Mouse (Mus musculus) neutrophil, adult 65 days (primary cell): ENCODE measurements around the gene Tmem165. TPM values are rescaled to one million over a fixed set of nuclear protein-coding genes. Genes with fewer than 3 reads are reported as not detected.

ENCODE experiments used
- total RNA-seq: library from RNA; stranded (reverse); gene quantifications from 2 replicates; pipeline ENCODE4 v1.2.4, GENCODE M21; 2023

Gene Tmem165
- total RNA-seq, result 53.6 and 72.1 TPM in 2 replicates

GRCm38 (mm10) chr5:76183750-76184261, at the start of gene Tmem165:
Gene Tmem165, plus strand, starts transcription at chr5:76183880.

DNA sequence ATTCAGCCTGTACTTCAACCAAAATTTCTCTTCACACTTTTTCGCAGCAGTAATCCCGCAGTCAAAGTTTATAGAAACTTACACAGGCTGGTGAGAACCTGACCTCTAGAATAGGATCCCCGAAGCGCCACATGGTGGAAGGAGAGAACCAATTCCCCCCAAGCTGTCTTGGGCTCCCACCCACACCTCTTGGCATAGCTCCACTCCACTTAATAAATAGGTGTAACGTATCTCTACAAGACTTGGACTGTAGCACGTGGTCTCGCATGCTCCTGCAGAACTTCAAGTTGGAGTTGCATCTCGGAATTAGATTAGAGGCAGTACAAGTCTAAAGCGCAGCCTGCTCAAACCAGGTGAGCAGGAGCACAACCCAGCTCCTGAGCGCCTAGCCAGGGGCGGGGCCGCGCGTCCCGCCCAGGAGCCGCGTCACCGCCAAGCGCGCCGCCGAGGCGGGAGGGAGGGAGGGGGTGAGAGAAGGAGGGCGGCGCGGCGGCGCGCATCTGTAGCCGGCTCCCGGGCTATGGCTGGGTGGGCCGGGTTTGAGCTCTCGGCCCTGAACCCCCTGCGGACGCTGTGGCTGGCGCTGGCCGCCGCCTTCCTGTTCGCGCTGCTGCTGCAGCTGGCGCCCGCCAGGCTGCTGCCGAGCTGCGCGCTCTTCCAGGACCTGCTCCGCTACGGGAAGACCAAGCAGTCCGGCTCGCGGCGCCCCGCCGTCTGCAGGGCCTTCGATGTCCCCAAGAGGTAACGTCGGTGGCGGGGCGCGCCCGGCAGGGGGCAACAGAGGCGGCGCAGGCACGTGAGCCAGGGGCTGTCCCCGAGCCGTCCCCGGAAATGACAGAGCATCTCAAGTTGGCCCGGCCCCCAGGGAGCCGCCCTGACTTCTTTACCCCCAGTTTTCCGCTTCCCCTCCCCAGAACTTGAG, 43.6 kb upstream of the Tmem165 start, which contains the start of gene Srd5a3:
TSS of gene Srd5a3 (plus strand) at position 464 of the 922 bp plus-strand sequence.

Other genes starting within 250 kb of the Tmem165 start
- gene Kdr, start 205.4 kb upstream of the Tmem165 start, total RNA-seq, result 0.23 and 0.25 TPM in 2 replicates
- gene Srd5a3, start 43.6 kb upstream of the Tmem165 start, total RNA-seq, result 40.1 and 47.1 TPM in 2 replicates
- gene Clock, start 120.9 kb downstream of the Tmem165 start, total RNA-seq, result 7.3 and 10.8 TPM in 2 replicates
- not detected in 2 replicates for gene Pdcl2, start 147.3 kb downstream of the Tmem165 start, total RNA-seq
- not detected in 2 replicates for gene Nmu, start 179.9 kb downstream of the Tmem165 start, total RNA-seq